Mouse (Mus musculus): ENCODE data around the gene Gm28308. TPM values are rescaled to one million over a fixed set of nuclear protein-coding genes. Genes with fewer than 3 reads are reported as not detected.
A peak's percentile ranks its signal among the peaks of the same experiment; 100 is the strongest.

The Gm28308 gene
- total RNA-seq, 2 experiments from 2014 or later, result not detected

- intact Hi-C loops (cut with DNase I), result loop anchor here (5.0 kb wide), 1 partner anchor 1066 kb away; no protein-coding TSS in a partner anchor
- no peak for DNase-seq
Measured at GRCm38 (mm10) chr6:52247766-52248637, 34.9 kb upstream of the Gm28308 start.

- no peak for DNase-seq
- intact Hi-C loops (cut with DNase I), result loop anchor here (5.0 kb wide), 1 partner anchor 1065 kb away; no protein-coding TSS in a partner anchor
Measured at GRCm38 (mm10) chr6:52246916-52247315, 33.8 kb upstream of the Gm28308 start.

- intact Hi-C loops (cut with DNase I), result loop anchor here (5.0 kb wide), 1 partner anchor 1064 kb away; no protein-coding TSS in a partner anchor
- no peak for DNase-seq
Measured at GRCm38 (mm10) chr6:52246403-52246803, 33.3 kb upstream of the Gm28308 start.

GRCm38 (mm10) chr6:52245757-52246142 lies 32.6 kb upstream of the Gm28308 start, which contains the start of gene Hoxa11:
Hoxa11 (minus strand) TSS chr6:52245810.
- intact Hi-C loops (cut with DNase I), result loop anchor here (5.0 kb wide), 1 partner anchor 1063 kb away; no protein-coding TSS in a partner anchor

GRCm38 (mm10) chr6:52245040-52245756 lies 32.1 kb upstream of the Gm28308 start:
- intact Hi-C loops (cut with DNase I), result loop anchor here (5.0 kb wide), 1 partner anchor 1063 kb away; no protein-coding TSS in a partner anchor
- peak in 1 of 2 experiments; percentile 28 for DNase-seq

More at GRCm38 (mm10) chr6:52245757-52246142, 32.6 kb upstream of the Gm28308 start, which contains the start of gene Hoxa11:
- no peak for DNase-seq

- peak in 1 of 2 experiments; percentile 4 for DNase-seq
- intact Hi-C loops (cut with DNase I), result loop anchor here (5.0 kb wide), 1 partner anchor 1062 kb away; no protein-coding TSS in a partner anchor
Measured at GRCm38 (mm10) chr6:52244471-52245039, 31.4 kb upstream of the Gm28308 start.

- intact Hi-C loops (cut with DNase I), result no loop called here
- no peak for DNase-seq
Measured at GRCm38 (mm10) chr6:52243681-52244121, 30.6 kb upstream of the Gm28308 start.

- intact Hi-C loops (cut with DNase I), result no loop called here
- no peak for DNase-seq
Measured at GRCm38 (mm10) chr6:52242801-52243332, 29.7 kb upstream of the Gm28308 start.

- no peak for DNase-seq
- intact Hi-C loops (cut with DNase I), result no loop called here
Measured at GRCm38 (mm10) chr6:52241001-52241621, 28.0 kb upstream of the Gm28308 start.

GRCm38 (mm10) chr6:52240389-52241000 lies 27.4 kb upstream of the Gm28308 start, which contains the start of gene Hoxa10:
Hoxa10 (minus strand) TSS chr6:52240854.
- intact Hi-C loops (cut with DNase I), result no loop called here
- peak; percentile 66 to 76 for DNase-seq

- no peak for DNase-seq
- intact Hi-C loops (cut with DNase I), result no loop called here
Measured at GRCm38 (mm10) chr6:52239625-52240388, 26.7 kb upstream of the Gm28308 start.

- intact Hi-C loops (cut with DNase I), result no loop called here
- DNase-seq, result no peak
Measured at GRCm38 (mm10) chr6:52238976-52239375, 25.8 kb upstream of the Gm28308 start.

GRCm38 (mm10) chr6:52238155-52238545 lies 25.0 kb upstream of the Gm28308 start:
- DNase-seq, result no peak
- intact Hi-C loops (cut with DNase I), result no loop called here

GRCm38 (mm10) chr6:52237346-52238154 lies 24.4 kb upstream of the Gm28308 start:
- intact Hi-C loops (cut with DNase I), result no loop called here
- DNase-seq, result no peak

- intact Hi-C loops (cut with DNase I), result no loop called here
- no peak for DNase-seq
Measured at GRCm38 (mm10) chr6:52236806-52237205, 23.7 kb upstream of the Gm28308 start.

GRCm38 (mm10) chr6:52235866-52236265 lies 22.7 kb upstream of the Gm28308 start:
- DNase-seq, result no peak
- intact Hi-C loops (cut with DNase I), result no loop called here

GRCm38 (mm10) chr6:52235267-52235666 lies 22.1 kb upstream of the Gm28308 start:
- DNase-seq, result no peak
- intact Hi-C loops (cut with DNase I), result no loop called here

All from heart, postnatal 36 days (tissue).